Mouse (Mus musculus): ENCODE results near the gene Clip2. TPM values are rescaled to one million over a fixed set of nuclear protein-coding genes. Genes with fewer than 3 reads are reported as not detected.
"Not testable (repeated sequence)": the region's sequence is repeated elsewhere in the genome, so short reads cannot be mapped to it uniquely, and the experiment has no call there.

The Clip2 gene
- total RNA-seq, 2 experiments from 2014 or later, result 106 to 107 TPM

GRCm38 (mm10) chr5:134464225-134464624, 88.0 kb downstream of the Clip2 start:
- no peak for DNase-seq (ENCODE audit: low spot score in 2 of 2)

DNA sequence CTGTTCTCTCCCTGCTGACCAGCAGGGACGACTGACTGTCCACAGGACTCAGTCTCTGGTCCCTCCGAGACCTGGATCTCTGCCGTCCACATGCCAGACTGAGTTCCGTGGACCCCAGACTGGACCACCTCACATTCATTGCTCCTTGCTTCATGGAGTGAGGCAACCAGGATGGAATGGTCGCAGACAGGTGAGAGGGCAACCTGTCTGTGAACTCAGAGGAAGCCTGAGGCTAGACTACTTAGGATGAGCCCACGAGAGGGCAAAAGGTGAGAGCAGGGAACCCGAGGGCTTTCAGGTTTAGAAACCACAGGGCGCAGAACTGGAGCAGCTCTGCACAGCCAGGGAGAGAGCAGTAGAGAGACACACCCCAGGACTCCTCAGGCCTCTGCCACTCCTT, 89.5 kb downstream of the Clip2 start:
- DNase-seq (ENCODE audit: low spot score in 2 of 2), result no peak

DNA sequence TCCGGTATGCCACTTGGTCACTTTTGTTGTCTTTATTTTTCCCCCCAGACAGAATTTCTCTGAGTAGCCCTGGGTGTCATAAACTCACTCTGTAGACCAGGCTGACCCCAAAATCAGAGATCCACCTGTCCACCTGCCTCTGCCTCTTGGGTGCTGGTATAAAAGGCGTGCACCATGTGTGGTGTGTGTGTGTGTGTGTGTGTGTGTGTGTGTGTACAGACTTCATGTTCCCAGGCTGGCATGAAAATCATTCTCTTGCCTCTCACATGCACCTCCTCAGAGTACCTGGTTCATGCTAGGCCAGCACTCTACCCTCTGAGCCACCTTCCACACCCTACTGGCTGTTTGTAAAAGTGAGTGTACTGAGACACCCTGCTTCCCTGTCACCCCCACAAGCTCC, 89.9 kb downstream of the Clip2 start:
- no peak for DNase-seq (ENCODE audit: low spot score in 2 of 2)

GRCm38 (mm10) chr5:134460546-134460945, 91.7 kb downstream of the Clip2 start:
- no peak for DNase-seq (ENCODE audit: low spot score in 2 of 2)

DNA sequence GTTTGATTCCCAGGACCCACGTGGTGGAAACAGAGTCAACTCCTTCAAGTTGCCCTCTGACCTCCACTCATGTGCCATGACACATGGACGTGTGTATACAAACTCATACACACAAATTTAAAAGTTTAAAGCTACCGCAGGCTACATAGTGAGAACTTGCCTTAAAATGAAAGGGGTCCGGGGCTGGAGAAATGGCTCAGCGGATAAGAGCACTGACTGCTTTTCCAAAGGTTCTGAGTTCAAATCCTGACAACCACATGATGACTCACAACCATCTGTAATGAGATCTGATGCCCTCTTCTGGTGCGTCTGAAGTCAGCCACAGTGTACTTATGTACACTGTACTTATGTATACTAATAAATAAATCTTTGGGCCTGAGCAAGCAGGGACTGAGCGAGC, 93.1 kb downstream of the Clip2 start:
- DNase-seq (ENCODE audit: low spot score in 2 of 2), result no peak

GRCm38 (mm10) chr5:134458416-134458815, 93.8 kb downstream of the Clip2 start:
- DNase-seq (ENCODE audit: low spot score in 2 of 2), result no peak

GRCm38 (mm10) chr5:134457371-134457770, 94.9 kb downstream of the Clip2 start:
- no peak for DNase-seq (ENCODE audit: low spot score in 2 of 2)

GRCm38 (mm10) chr5:134456503-134456962, 95.7 kb downstream of the Clip2 start, which contains the start of gene Gtf2ird1:
Gene Gtf2ird1, minus strand, starts transcription at chr5:134456716.
- DNase-seq (ENCODE audit: low spot score in 2 of 2), result peak; percentile 76 to 82

- DNase-seq (ENCODE audit: low spot score in 2 of 2), result peak in 1 of 2 experiments; percentile 28
Measured at GRCm38 (mm10) chr5:134455914-134456423, 96.3 kb downstream of the Clip2 start.

- no peak for DNase-seq (ENCODE audit: low spot score in 2 of 2)
Measured at GRCm38 (mm10) chr5:134455186-134455895, 96.9 kb downstream of the Clip2 start.

DNA sequence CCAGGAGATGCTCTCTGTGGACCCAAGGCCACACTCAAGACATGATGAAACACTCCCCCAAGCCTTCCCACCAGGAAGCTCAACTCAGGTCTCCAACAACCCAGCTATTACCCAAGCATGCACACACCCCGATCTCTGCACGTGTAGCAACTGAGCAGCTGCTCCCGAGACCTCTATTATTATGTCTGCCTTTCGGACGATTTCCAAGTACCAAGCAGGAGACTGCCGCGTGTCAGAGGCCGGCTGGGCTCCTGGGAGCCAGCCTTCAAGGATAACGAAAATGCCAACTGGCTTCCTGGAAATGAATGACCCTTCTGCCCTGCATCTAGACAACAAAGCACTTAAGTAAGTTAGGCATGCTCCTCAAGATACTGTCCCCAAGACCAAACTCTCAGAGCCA, 97.8 kb downstream of the Clip2 start:
- no peak for DNase-seq (ENCODE audit: low spot score in 2 of 2)

DNA sequence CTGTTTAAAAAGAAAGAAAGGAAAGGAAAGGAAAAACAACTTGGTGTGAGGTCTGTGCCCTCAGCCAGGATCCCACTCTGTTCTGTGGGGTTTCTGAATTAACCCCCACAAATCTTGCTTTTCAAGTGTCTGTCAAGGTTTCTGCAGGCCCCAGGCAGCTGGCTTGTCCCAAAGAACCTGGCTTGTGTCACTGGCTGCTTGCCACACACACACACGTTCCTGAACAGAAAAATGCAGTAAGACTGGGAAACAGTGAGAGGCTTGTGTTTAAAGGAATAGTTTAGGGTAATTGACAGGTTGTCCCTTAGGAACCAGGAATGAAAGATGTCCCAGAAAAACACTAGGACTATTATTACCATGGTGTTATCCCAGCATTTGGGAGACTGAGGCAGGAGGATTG, 98.7 kb downstream of the Clip2 start:
- DNase-seq (ENCODE audit: low spot score in 2 of 2), result no peak

DNA sequence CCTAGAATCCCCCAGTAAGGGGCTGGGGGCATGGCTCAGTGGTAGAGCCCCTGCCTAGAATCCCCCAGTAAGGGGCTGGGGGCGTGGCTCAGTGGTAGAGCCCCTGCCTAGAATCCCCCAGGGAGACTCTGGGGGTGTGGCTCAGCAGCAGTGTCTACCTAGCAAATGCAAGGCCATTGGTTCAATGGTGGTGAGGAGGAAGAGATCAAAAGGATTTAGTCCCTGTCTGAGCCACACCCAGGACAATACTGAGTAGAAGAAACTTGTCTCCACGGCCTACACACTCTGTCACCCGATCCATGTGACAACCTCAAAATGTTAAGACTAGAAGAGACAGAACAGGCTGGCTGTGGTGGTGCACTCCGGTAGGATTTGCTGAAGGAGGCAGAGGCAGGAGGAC, 105.5 kb downstream of the Clip2 start:
- DNase-seq (ENCODE audit: low spot score in 2 of 2), result not testable (repeated sequence)

GRCm38 (mm10) chr5:134445895-134446294, 106.3 kb downstream of the Clip2 start:
- DNase-seq (ENCODE audit: low spot score in 2 of 2), result no peak

DNA sequence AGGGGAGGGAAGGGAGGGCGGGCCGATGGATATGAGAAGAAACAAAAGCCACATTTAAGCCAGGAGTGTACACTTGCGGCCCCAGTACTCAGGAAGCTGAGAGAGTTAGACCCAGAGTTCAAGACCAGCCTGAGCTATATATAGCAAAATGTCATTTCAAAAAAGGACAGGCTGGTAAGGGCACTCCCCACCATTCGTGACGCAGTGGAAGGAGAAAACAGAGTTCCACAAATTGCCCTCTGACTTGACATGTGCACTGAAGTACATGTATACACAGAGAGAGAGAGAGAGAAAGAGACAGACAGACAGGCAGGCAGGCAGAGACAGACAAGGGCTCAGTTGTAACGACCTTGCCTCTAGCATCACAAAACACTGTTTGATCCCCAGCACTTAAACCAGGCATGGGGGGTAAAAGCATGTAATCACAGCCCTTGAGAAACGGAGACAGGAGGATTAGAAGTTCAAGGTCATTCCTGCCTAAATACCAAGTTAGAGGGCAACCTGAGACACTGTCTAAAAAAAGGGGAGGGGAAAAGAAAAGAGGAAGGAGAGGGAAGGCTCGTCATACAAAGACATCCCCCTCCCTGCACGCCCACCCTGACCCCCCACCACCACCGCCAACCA, 106.9 kb downstream of the Clip2 start:
- no peak for DNase-seq (ENCODE audit: low spot score in 2 of 2)

GRCm38 (mm10) chr5:134444473-134444872, 107.8 kb downstream of the Clip2 start:
- no peak for DNase-seq (ENCODE audit: low spot score in 2 of 2)

- DNase-seq (ENCODE audit: low spot score in 2 of 2), result no peak
Measured at GRCm38 (mm10) chr5:134442066-134442465, 110.2 kb downstream of the Clip2 start.

- no peak for DNase-seq (ENCODE audit: low spot score in 2 of 2)
Measured at GRCm38 (mm10) chr5:134441105-134441504, 111.1 kb downstream of the Clip2 start.

DNA sequence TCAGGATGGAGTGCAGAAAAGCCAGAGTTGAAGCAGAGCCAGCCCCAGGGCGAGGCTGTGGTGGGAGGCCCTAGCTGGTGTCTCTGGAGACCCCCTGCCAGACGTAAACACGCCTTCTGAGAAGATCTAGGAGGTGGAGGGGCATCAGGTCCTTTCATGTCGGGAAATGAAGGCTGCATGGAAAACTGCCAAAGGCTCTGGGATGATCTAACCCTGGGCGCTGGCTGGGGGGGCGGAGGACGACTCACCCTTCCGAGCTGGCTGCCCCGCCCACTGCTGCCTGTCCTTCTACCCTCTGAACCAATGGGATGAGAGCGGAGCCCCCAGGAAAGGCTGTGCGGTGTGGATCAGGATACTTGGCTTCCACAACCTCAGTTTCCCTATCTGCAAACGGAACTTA, 112.1 kb downstream of the Clip2 start:
- no peak for DNase-seq (ENCODE audit: low spot score in 2 of 2)

DNA sequence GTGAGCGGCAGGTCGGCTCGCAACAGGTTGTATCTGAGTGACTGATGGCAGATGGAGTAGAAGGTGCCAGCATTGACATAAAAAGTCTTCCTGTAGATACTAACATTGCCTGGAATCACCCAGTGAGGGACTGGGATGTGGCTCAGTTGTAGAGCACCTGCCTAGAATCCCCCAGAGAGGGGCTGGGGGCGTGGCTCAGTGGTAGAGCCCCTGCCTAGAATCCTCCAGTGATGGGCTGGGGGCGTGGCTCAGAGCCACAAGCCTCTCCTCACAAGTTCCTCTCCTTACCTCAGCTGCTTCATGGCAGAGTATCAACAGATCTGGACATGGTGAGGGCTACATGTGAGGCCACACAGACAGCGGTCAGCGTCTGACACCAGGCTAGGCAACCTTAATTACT, 112.8 kb downstream of the Clip2 start:
- no peak for DNase-seq (ENCODE audit: low spot score in 2 of 2)
